Mouse (Mus musculus) limb, embryonic 14.5 days (tissue): ENCODE measurements around the gene Kcnk13. TPM values are rescaled to one million over a fixed set of nuclear protein-coding genes. Genes with fewer than 3 reads are reported as not detected.

Experiments used
- ATAC-seq: fragments of 200-750 bp; cut with Nextera tagmentation; 2 replicates; pipeline ENCODE4 v1.8.0; 2017; ENCODE audit warnings: low read depth, moderate number of reproducible peaks, moderate TSS enrichment; ENCODE audit not compliant: low FRiP score
- DNase-seq: peaks from one replicate; pipeline ENCODE4 v3.0.0-alpha.2; 2015; ENCODE audit warnings: low spot score
- H3K27ac ChIP-seq: fragments of 300-500 bp; sonication (generic); replicated peaks from 2 replicates; pipeline ENCODE4 v1.5.1; 2014; ENCODE audit warnings: low read depth, mild to moderate bottlenecking, low read length, moderate library complexity, mixed read lengths
- H3K27me3 ChIP-seq: fragments of 300-500 bp; sonication (generic); 2 replicates; pipeline ENCODE4 v1.6.1; 2014; ENCODE audit warnings: low read length, mixed read lengths; ENCODE audit not compliant: control insufficient read depth, insufficient read depth
- H3K36me3 ChIP-seq: fragments of 300-500 bp; sonication (generic); 2 replicates; pipeline ENCODE4 v1.6.1; 2014; ENCODE audit warnings: mild to moderate bottlenecking, low read length, moderate library complexity, mixed read lengths; ENCODE audit not compliant: control insufficient read depth, insufficient read depth
- H3K4me1 ChIP-seq: fragments of 300-500 bp; sonication (generic); 2 replicates; pipeline ENCODE4 v1.6.1; 2014; ENCODE audit warnings: antibody characterized with exemption, low read length, mixed read lengths; ENCODE audit not compliant: control insufficient read depth, insufficient read depth
- H3K4me2 ChIP-seq: fragments of 300-500 bp; sonication (generic); replicated peaks from 2 replicates; pipeline ENCODE4 v1.6.1; 2014; ENCODE audit warnings: low read depth, mild to moderate bottlenecking, low read length, moderate library complexity; ENCODE audit not compliant: severe bottlenecking
- H3K4me3 ChIP-seq: fragments of 300-500 bp; sonication (generic); replicated peaks from 2 replicates; pipeline ENCODE4 v1.5.1; 2014; ENCODE audit warnings: low read length
- H3K9ac ChIP-seq: fragments of 300-500 bp; sonication (generic); 2 replicates; pipeline ENCODE4 v1.6.1; 2014; ENCODE audit warnings: mild to moderate bottlenecking, low read depth, low read length, moderate library complexity; ENCODE audit not compliant: severe bottlenecking
- H3K9me3 ChIP-seq: fragments of 300-500 bp; sonication (generic); 2 replicates; pipeline ENCODE4 v1.6.1; 2016; ENCODE audit warnings: low read length; ENCODE audit not compliant: control insufficient read depth
- POLR2A ChIP-seq: fragments of 200-500 bp; IDR thresholded peaks from 2 replicates; pipeline ENCODE4 v1.8.0; 2012; ENCODE audit warnings: inconsistent platforms, mild to moderate bottlenecking, moderate library complexity, borderline replicate concordance; ENCODE audit not compliant: insufficient read depth, insufficient read length; ENCODE audit errors: extremely low read depth
- WGBS: fragments of 180-500 bp; shearing (Covaris S2); extraction: QIAGEN DNeasy Blood & Tissue Kit; methylation state at CpG from one replicate; pipeline ENCODE4 v1.1.7; 2014; 5-methylcytosine and 5-hydroxymethylcytosine counted together
- polyA plus RNA-seq, 2 experiments: library from polyadenylated mRNA; depleted of rRNA in 1 of 2; stranded (reverse) in 1 of 2; unstranded in 1 of 2; fragments of >200 nt; fragmentation: Nextera tagmentation in 1 of 2; extraction: Ambion mirVana in 1 of 2; gene quantifications; 2 replicates each; pipeline versions ENCODE4 v1.2.1 to v1.2.3; 2012 to 2014

The Kcnk13 gene
- polyA plus RNA-seq (2012; rRNA removed) (1.6 and 1.7 TPM in 2 replicates), polyA plus RNA-seq (2014; fragmentation: Nextera tagmentation; extraction: Ambion mirVana) (2.4 and 2.6 TPM in 2 replicates)

- Histone ChIP-seq H3K27ac (no peak within 1 kb of the TSS), H3K36me3 (no peaks in the 10 kb centered on the region), H3K9me3 (no peaks in the 10 kb centered on the region), H3K4me2 (peak within 1 kb of the TSS; percentile 93), H3K4me3 (peak within 1 kb of the TSS; percentile 49), H3K9ac (peak within 1 kb of the TSS; percentile 46), H3K4me1 (peaks cover 11% of the 10 kb centered on the region; the same call in 1 of the 2 replicates), H3K27me3 (peaks cover 55% of the 10 kb centered on the region)
- DNase-seq (peak; percentile 61), ATAC-seq (peak; percentile 51; the same call in 1 of the 2 replicates)
- no peak for TF ChIP-seq POLR2A
- under 1% methylated on average over 39 of the region's 39 CpGs for WGBS
Measured at GRCm38 (mm10) chr12:99964301-99965202, at the start of gene Kcnk13. TSS of gene Kcnk13 (plus strand) at chr12:99964499.

GRCm38 (mm10) chr12:99917800-99918427, 46.4 kb upstream of the Kcnk13 start:
- no peak overlapping the region for H3K27ac ChIP-seq
- TF ChIP-seq POLR2A: no peak
- DNase-seq (no peak), ATAC-seq (no peak)
- no peaks in the 10 kb centered on the region for H3K9me3 ChIP-seq
- H3K4me2 ChIP-seq: no peak overlapping the region
- H3K9ac ChIP-seq: no peak overlapping the region
- 81% methylated on average over 15 of the region's 15 CpGs for WGBS
- H3K27me3 ChIP-seq: no peaks in the 10 kb centered on the region
- no peaks in the 10 kb centered on the region for H3K4me1 ChIP-seq
- H3K4me3 ChIP-seq: no peak overlapping the region
- H3K36me3 ChIP-seq: peaks cover 45% of the 10 kb centered on the region

DNA sequence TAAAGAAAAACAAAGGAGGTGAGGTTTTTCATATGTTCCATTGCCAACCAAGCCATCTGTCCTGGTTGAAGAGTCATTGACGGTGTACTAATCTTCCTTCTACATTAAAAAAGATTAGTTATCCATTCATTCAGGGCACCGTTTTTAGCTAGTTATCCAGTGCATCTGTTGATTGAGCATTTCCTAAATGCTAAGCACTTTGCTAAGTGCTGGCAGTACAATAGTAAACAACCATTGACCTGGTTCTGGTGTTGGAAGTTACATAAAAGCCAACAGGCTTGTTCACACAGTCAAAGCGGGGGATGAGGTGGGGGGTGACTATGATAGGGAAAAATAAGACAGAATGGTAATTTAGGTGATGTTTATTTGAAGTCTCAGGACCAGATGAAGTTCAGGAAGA, 44.7 kb upstream of the Kcnk13 start:
- H3K36me3 ChIP-seq: peaks cover 39% of the 10 kb centered on the region
- no peak for TF ChIP-seq POLR2A

GRCm38 (mm10) chr12:99921045-99921444, 43.3 kb upstream of the Kcnk13 start:
- H3K4me3 ChIP-seq: no peak overlapping the region
- no peak overlapping the region for H3K27ac ChIP-seq
- H3K4me1 ChIP-seq: no peaks in the 10 kb centered on the region
- ATAC-seq: no peak
- 83% methylated on average over 3 of the region's 3 CpGs for WGBS
- DNase-seq: no peak
- H3K36me3 ChIP-seq: peaks cover 31% of the 10 kb centered on the region
- no peaks in the 10 kb centered on the region for H3K9me3 ChIP-seq
- H3K9ac ChIP-seq: no peak overlapping the region
- H3K4me2 ChIP-seq: no peak overlapping the region
- H3K27me3 ChIP-seq: no peaks in the 10 kb centered on the region
- no peak for TF ChIP-seq POLR2A

More for the DNA sequence above, 44.7 kb upstream of the Kcnk13 start:
- Histone ChIP-seq H3K27me3 (no peaks in the 10 kb centered on the region), H3K4me3 (no peak overlapping the region), H3K9ac (no peak overlapping the region), H3K4me2 (no peak overlapping the region), H3K9me3 (no peaks in the 10 kb centered on the region), H3K27ac (no peak overlapping the region), H3K4me1 (no peaks in the 10 kb centered on the region)
- ATAC-seq: no peak
- WGBS: 93% methylated on average over 3 of the region's 3 CpGs
- DNase-seq: no peak

GRCm38 (mm10) chr12:99923131-99923606, 41.1 kb upstream of the Kcnk13 start:
- DNase-seq (no peak), ATAC-seq (no peak)
- no peak for TF ChIP-seq POLR2A

More at GRCm38 (mm10) chr12:99923131-99923606, 41.1 kb upstream of the Kcnk13 start:
- H3K4me1 ChIP-seq: no peaks in the 10 kb centered on the region
- no peak overlapping the region for H3K27ac ChIP-seq
- H3K9ac ChIP-seq: no peak overlapping the region
- no peaks in the 10 kb centered on the region for H3K27me3 ChIP-seq
- H3K4me2 ChIP-seq: no peak overlapping the region
- no peaks in the 10 kb centered on the region for H3K9me3 ChIP-seq
- H3K36me3 ChIP-seq: peaks cover 28% of the 10 kb centered on the region
- 74% methylated on average over 5 of the region's 5 CpGs for WGBS
- H3K4me3 ChIP-seq: no peak overlapping the region
